Mouse (Mus musculus): ENCODE results near the gene Acot2. TPM values are rescaled to one million over a fixed set of nuclear protein-coding genes. Genes with fewer than 3 reads are reported as not detected.
"Not testable (repeated sequence)": the region's sequence is repeated elsewhere in the genome, so short reads cannot be mapped to it uniquely, and the experiment has no call there.

Acot2 gene
- polyA plus RNA-seq, 1 experiment from 2014 or later, result 75.6 TPM

DNA sequence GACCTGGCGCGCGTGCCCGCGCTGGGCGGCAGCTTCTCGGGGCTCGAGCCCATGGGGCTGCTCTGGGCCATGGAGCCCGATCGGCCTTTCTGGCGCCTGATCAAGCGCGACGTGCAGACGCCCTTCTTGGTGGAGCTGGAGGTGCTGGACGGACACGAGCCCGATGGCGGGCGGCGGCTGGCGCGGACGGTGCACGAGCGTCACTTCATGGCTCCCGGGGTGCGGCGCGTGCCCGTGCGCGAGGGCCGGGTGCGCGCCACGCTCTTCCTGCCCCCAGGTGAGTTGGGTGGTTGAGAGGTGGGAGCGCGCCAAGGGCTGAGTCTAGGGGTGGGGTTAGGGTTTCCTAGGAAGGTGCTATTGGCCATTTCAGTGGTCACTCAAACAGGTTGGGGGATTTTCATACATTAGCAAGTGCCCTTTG, 51.0 kb downstream of the Acot2 start, which contains the start of gene Gm49366:
Gene Gm49366 (plus strand): TSS at position 245 of the 421 bp plus-strand sequence.
- not testable (repeated sequence) for H3K27ac ChIP-seq (ENCODE audit: low read length); H3K27me3 ChIP-seq (ENCODE audit: control insufficient read depth, insufficient read depth, low read length); H3K36me3 ChIP-seq (ENCODE audit: control insufficient read depth, insufficient read depth); H3K4me1 ChIP-seq (ENCODE audit: control insufficient read depth, insufficient read depth, low read length); ATAC-seq (replicated peaks; ENCODE audit: extremely low read depth, insufficient read depth, low FRiP score); H3K9me3 ChIP-seq (replicated peaks; ENCODE audit: control insufficient read depth, low read length)
- Histone ChIP-seq H3K4me2 (ENCODE audit: low read depth, low read length) (peak within 1 kb of the TSS; percentile 76), H3K4me3 (ENCODE audit: low read length) (peak within 1 kb of the TSS; percentile 56), H3K9ac (ENCODE audit: low read length) (peak within 1 kb of the TSS; percentile 73)
- 3% methylated on average over 39 of the region's 39 CpGs for whole genome bisulfite sequencing

DNA sequence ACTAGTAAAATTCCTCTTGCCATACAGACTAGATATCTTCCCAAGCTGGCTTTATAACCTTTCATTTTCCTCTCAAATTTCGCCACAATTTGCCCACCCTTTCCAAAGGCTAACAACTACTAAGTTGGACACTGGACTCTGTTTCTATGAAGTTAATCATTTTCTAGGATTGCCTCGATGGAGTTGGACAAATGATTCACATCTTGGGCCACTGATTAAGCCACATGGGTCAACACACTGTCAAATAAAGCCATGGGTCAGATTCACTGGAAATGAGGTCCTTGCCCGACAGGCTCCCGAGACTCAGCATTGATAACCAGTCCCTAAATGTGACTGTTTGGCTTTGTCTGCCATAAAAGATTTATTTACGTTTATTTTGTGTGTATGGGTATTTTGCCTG, 54.6 kb downstream of the Acot2 start:
- H3K4me1 ChIP-seq (ENCODE audit: control insufficient read depth, insufficient read depth, low read length), result no peaks in the 10 kb centered on the region; the same call in 1 of the 2 replicates
- H3K9me3 ChIP-seq (replicated peaks; ENCODE audit: control insufficient read depth, low read length), result peaks cover 3% of the 10 kb centered on the region; the same call in 1 of the 2 replicates
- no peaks in the 10 kb centered on the region for H3K36me3 ChIP-seq (ENCODE audit: control insufficient read depth, insufficient read depth)
- H3K27me3 ChIP-seq (ENCODE audit: control insufficient read depth, insufficient read depth, low read length), result no peaks in the 10 kb centered on the region
- no peak overlapping the region for H3K4me3 ChIP-seq (ENCODE audit: low read length)
- H3K4me2 ChIP-seq (ENCODE audit: low read depth, low read length), result no peak overlapping the region
- H3K27ac ChIP-seq (ENCODE audit: low read length), result no peak overlapping the region
- no peak overlapping the region for H3K9ac ChIP-seq (ENCODE audit: low read length)
- WGBS, result 81% methylated on average over 5 of the region's 5 CpGs
- no peak for ATAC-seq (replicated peaks; ENCODE audit: extremely low read depth, insufficient read depth, low FRiP score)

Other genes with a start within 250 kb of the Acot2 start
- gene Papln, start 224.2 kb upstream of the Acot2 start, polyA plus RNA-seq (2015; fragmentation: Nextera tagmentation; extraction: Ambion mirVana), result 0.88 and 1.1 TPM in 2 replicates
- 30.4 and 30.6 TPM in 2 replicates for gene Numb, start 65.9 kb upstream of the Acot2 start, polyA plus RNA-seq (2015; fragmentation: Nextera tagmentation; extraction: Ambion mirVana)
- 7.9 TPM in 2 replicates for gene Riox1, start 37.3 kb upstream of the Acot2 start, polyA plus RNA-seq (2015; fragmentation: Nextera tagmentation; extraction: Ambion mirVana)
- not detected in 2 replicates for gene Heatr4, start 3.0 kb upstream of the Acot2 start, polyA plus RNA-seq (2015; fragmentation: Nextera tagmentation; extraction: Ambion mirVana)
- 31.0 and 34.0 TPM in 2 replicates for gene Acot1, start 21.6 kb downstream of the Acot2 start, polyA plus RNA-seq (2015; fragmentation: Nextera tagmentation; extraction: Ambion mirVana)
- gene Acot4, start 50.5 kb downstream of the Acot2 start, polyA plus RNA-seq (2015; fragmentation: Nextera tagmentation; extraction: Ambion mirVana), result 0.66 and 0.96 TPM in 2 replicates
- gene Gm49366, start 51.1 kb downstream of the Acot2 start, polyA plus RNA-seq (2015; fragmentation: Nextera tagmentation; extraction: Ambion mirVana), result not detected in 2 replicates
- gene Acot3, start 64.3 kb downstream of the Acot2 start, polyA plus RNA-seq (2015; fragmentation: Nextera tagmentation; extraction: Ambion mirVana), result 0.70 and 0.92 TPM in 2 replicates
- gene Acot5, start 81.5 kb downstream of the Acot2 start, polyA plus RNA-seq (2015; fragmentation: Nextera tagmentation; extraction: Ambion mirVana), result 0.14 and 0.22 TPM in 2 replicates
- 0.85 and 1.3 TPM in 2 replicates for gene Acot6, start 112.8 kb downstream of the Acot2 start, polyA plus RNA-seq (2015; fragmentation: Nextera tagmentation; extraction: Ambion mirVana)
- gene Dnal1, start 126.5 kb downstream of the Acot2 start, polyA plus RNA-seq (2015; fragmentation: Nextera tagmentation; extraction: Ambion mirVana), result 3.5 and 4.0 TPM in 2 replicates
- gene Pnma1, start 160.6 kb downstream of the Acot2 start, polyA plus RNA-seq (2015; fragmentation: Nextera tagmentation; extraction: Ambion mirVana), result 0.59 and 0.60 TPM in 2 replicates
- 7.1 and 7.5 TPM in 2 replicates for gene Elmsan1, start 231.0 kb downstream of the Acot2 start, polyA plus RNA-seq (2015; fragmentation: Nextera tagmentation; extraction: Ambion mirVana)

Measured in heart, embryonic 16.5 days (tissue).